Mouse (Mus musculus) left cerebral cortex, adult 9 months (tissue): ENCODE data around the gene Apba1.

ENCODE experiments used
- DNase-seq, 2 experiments: peaks; one replicate each; pipeline ENCODE4 v3.0.0; 2022; ENCODE audit warnings: low spot score in 2 of 2

Gene Apba1

DNA sequence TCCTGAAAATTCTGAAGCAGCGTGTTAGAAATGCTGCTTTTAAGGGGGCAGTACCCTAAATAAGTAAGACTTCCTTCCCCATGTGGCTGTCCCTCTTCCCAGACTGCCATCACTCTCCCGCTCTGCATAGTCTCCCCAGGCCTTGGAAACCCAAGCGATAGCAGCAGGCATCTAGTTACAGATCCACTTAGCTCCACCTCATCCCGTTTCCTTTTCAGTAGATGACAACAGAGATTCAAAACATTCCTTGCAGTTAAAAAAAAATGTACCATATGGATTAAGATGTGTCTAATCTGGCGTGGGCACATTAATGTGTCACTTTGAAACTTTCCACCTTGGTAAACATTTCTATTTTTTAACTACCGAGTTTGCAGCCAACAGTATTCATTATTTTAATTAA, 48.1 kb downstream of the Apba1 start:
- DNase-seq, result no peak

DNA sequence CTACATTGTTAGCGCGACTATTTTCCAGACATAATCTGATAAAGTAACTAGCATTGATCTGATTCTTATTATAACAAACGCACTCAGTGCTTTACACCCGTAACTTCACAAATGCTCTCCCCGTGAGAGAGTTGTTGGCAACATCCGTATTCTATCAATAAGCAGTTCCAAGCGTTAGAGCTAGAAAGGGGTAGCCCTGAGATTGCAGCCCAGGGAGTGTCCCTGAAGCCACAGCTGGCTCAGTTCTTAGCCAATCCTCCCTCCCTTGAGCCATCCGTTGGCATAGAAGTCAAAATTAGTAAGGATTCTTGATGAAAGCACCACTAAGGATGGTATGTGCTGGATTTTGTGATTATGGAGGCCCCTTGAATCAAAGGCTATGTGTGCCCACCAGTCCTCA, 48.7 kb downstream of the Apba1 start:
- DNase-seq, result no peak

DNA sequence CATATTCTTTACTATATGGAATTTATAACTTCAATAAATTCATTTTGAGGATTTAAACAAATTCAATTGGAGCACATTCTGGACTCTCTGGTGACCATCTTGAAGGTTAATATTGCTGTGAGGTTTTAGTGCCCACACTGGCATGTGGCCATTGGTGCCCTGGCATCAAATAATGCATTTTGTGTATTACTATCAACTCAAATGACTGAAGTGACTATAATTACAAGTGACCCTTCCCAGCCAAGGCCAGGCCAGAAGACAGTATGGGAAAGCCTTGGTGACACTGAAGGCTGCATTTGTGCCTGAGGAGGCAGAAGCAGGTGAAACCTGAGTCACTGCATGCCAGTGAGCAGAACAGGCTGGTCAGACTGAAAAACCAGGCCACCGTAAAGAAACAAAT, 50.5 kb downstream of the Apba1 start:
- no peak for DNase-seq

DNA sequence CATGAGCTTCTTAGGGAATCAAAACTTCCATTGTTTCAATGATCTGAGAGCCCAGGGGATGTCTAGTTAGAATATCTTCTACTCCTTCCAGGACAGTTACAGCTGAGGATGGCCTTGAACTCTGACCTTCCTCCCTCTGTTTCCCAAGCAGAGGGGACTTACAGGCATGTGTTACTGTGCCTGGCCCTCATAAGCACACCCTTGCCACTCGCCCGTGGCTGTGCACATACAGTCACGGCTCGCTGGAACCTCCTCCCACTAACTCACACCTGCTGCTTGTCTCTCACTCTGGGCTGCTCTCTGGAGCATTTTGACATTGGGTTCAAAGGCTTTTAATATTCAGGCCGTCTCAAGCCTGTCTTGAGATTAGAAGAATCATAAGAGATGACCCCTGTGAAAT, 51.8 kb downstream of the Apba1 start:
- DNase-seq, result no peak

DNA sequence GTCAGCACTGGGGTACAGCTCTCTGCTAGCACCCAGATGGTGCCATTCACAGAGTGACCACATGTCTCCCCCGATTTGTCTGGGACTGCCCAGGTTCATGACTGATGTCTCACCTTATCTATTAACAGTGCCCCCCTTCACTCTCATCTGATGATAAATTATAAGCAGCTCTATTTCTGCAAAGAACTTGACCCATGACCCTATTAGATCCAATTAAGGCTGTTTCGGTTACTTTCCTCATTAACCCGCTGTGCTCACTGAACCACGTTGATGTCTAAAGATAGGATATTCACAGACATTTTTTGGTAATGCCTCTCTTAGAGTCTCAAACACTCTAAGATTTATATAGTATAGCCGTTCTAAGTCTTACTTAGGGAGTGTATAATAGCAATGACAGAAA, 52.3 kb downstream of the Apba1 start:
- DNase-seq, result no peak

DNA sequence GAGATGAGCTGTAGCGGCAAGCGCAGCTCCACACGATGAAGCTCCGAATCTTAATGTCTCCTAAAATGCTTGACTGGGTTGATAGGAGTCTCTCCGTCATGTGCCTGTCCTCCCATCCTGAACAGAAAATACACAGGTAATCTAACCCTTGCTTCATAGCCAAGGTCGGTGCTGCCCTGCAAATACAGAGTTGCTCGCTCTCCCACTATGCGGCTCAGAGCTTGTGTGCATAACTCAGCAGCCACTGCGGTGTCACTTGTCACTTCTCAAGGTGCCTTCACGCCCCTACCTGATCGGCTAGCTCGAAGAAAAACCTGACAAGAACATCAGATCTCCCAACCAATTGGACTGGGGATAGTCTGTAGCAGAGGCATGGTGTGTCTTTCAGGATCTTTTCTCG, 58.1 kb downstream of the Apba1 start:
- no peak for DNase-seq

DNA sequence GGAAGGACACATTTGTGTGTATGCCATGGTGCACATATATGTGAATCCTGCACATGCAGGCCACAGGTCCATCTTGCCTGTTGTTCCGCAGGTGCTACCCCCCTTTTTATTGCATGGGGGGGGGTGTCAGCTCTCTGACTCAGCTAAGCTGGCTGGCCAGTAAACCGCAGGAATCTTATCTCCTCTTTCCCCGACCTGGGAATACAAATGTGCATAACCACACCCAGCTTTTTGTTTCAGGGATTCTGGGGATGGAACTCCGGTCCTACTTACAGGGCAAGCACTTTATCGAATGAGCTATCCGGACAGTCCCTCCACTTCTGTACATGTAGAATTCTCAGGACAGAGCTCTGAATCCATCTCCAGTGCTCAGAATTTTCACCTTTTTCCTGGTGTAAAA, 58.5 kb downstream of the Apba1 start:
- DNase-seq, result no peak

DNA sequence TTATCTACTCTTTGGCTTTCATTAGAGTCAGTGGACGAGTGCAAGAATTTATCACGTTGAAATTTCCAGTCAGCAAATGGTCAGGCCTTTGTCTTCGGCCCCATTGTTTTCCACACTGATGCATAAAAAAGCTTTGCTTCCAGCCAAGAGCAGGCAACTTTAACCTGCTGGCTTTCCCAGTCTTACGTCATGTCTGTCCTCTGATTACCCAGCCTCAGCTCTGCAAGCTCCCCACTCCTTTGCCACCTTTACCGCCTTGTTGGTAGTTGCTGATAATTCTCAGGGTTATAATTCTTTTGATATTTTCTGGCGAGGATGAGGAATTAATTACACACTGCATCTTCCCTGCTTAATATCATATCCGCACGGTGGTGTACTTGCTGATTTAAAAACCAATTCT, 61.2 kb downstream of the Apba1 start:
- DNase-seq, result no peak

DNA sequence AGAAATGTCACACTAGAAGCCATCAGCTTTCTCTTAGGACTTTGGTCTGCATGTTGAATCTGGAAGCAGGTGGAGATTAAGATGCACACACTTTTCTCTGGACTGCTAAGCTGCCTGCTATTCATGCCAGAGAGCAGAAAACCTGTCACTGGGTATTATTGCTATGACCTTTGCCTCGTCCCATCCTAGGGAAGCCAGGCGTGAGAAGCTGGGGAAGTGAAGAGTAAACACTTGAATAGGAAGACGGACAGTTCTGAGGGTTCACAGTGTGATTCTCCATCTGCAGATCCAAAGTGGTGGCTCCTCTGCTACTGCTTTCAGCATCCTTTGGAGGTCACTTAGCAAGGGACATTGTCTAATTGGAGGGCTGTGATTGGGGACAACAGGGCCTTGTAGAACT, 63.8 kb downstream of the Apba1 start:
- DNase-seq, result no peak

DNA sequence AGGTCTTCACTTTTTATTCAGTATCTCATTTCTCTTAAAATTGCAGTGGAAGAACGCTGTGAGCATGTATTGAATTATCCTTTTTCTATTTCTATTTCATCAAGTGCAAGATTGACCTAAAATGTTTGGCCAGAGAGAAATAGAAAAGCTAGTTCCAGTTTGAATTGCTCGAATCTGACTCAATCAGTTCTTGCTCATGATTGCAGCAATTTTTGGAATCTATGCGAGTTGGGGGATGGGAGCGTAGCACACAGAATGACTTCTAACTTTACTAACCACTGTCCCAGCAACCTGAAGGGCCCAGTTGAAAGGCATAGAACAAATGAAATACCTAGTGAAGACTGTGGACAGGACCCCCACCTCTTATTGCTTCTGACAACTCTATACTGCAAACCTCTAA, 64.8 kb downstream of the Apba1 start:
- DNase-seq, result no peak

DNA sequence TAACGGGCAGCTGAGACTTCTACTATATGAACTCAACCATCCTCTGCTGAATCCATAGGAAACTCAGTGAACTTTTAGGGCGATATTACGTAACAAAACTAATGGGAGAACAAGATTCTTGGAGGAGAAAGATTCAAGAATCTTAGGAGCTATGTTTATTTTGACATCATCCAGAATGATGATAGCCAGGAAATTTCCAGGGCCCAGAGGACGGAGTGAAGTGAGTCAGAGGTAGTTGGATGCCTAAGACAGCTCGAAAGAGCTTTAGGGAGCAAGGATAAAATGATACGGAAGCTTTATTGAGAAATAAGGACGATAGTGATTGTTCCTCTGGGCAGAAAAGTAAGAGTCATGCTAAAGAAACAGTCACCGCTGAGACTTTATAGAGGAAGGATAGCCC, 67.6 kb downstream of the Apba1 start:
- DNase-seq, result no peak

DNA sequence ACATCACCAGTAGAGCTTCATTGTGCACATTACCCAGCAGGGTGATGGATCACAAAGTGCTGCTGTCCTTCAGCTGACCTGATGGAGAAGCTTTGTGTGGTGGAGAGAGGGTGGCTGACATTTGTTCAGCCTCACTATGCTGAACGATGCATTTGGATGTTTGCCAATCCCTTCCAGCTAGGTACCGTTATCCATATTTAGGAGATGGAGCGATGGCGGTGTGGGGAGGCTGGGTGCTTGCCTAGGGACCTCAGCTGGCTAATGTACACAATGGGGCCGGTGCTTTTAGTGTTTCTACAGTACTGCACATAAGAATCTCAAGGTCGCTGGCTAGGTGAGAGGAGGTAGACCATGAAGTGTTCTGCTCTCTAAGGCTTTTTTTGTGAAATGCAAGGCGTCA, 72.1 kb downstream of the Apba1 start:
- no peak for DNase-seq

DNA sequence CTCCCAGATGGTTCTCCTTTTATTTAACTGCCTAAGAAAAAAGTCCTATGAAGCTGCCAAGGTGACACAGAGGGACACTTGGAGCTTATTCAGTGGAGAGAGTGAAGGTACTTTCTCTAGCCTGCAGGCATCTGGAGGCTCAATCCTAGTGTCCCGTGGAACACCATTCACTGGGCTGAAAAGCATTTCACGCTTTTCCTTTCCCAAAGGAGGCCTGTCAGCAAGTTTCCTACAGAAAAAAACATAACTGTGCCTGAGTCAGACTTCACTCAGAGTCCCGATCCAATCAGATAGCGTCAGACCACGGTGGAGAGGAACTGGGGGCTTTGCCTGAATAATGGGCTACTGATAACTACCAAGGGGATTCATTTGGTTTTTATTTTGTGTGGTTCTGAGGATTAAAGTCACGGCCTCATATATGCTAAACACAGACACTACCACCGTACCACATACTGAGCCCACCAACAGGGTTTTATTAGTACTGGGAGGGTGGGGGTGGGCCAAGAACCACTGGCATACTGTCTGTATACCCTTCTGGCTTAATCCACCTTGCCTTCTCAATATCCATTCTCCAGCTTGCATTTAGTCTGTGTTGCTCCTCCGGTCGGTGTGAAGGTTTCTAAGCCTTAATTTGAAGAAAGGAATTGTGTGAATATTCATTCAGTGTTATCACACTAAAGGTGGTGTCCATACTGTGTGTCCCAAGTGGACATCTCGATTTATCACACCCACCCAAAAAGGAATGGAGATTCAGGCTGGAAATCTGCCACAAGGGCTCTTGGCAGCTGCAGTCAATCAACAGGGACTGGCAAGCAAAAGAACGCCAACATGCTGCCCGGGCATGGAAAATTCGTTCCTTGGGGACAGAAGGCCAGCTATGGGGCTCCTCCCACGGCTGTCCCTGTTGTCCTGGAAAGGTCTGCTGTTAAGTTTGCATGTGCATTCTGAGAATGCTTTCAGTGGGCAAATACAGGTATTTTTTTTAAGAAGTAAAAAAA, 75.3 kb downstream of the Apba1 start:
- DNase-seq, result no peak

DNA sequence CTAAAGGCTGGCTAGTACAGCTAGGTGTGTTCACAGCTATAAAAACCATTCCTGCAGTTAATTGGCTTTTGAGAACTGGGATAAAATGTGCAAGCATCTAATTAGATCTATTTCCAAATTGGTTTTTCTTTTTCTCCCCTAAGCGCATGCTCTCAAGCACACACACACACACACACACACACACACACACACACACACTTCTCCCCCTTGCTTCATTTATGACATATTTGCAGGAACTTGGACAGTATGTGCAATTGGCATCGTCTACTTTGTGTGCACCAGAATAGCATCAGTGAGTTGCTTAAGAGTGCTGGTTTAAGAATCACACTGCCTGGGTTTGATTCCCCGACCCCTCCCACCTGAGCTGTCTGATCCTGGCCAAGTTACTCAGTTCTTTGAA, 76.0 kb downstream of the Apba1 start:
- DNase-seq, result peak in 1 of 2 experiments; percentile 26

DNA sequence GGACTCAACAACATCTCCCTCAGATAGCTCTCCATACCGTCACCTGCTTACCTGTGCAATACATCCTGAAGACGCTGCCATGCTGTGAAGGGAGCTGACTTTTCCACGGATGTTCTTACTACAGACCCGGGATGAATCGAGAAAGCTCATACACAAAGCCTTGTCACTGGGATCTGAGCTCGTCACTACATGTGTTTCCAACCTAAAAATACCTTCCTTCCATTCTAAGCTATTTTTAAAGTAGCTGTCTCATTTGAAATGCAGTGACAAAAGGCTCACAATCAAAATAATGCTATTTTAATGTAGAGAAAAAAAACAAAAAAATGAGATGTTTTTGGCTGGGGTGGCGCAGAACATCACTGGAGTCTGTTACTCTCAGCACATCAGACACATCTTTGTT, 97.1 kb downstream of the Apba1 start:
- no peak for DNase-seq

DNA sequence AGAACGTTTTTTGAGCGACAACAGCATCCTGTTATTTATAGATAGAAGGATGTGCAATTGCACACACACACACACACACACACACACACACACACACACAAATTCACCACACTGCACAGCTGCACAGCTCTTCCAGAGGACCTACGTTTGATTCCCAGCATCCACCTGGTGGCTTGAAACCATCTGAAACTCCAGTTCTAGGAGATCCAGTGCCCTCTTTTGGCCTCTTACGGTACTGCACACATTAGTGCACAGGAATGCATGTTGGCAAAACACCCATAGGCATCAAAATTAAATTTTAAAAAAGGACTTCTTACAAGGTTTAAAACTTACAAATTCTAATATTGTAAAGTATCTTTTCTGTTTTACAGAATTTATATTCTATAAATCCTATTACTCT, 99.4 kb downstream of the Apba1 start:
- DNase-seq, result no peak

DNA sequence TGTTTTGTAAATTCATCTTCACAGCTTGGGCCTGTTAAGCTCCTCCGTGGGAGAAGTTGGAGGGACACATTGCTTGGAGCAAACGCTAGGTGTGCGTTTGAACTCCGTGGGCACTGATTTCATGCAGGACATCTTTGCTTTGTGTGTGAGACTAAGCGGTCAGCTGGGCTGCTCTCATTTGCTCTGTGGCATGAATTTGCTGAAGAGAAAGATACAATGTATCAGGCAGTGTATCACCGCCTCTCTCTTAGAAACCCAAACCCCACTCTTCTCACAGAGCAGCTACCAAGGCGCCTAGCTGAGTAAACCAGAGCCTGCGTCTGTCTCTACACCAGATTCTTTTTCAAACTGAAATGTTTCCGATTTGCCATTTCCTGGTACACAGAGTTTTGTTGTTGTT, 100.1 kb downstream of the Apba1 start:
- no peak for DNase-seq

DNA sequence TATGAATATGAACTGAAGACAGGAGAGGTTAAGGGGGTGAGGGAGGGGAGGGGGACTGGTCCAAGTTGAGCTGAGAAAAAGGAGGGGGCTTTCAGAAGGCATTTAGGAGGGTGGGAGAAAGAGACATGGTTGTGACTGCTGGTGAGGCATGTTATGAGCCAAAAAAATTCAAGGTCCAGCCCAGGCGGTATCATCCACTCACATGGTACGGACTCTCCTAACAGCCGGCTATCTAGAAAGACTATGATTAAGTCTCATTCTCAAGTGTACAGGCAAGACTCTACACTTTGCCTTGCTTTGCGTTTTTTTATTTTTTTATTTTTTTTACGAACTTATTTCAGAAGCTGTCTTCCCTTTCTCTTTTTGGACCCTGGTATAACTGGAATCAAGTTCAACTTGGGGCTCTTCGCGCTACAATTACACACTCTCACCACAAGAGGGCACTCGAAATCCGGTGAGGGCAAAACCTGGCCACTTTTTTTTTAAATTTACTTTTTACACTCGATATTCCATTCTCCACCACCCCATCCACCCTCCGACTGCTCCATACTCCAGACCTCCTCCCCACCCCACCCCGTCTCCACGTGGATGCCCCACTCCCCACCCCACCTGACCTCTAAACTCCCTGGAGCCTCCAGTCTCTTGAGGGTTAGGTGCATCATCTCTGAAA, 101.6 kb downstream of the Apba1 start:
- peak in 1 of 2 experiments; percentile 53 for DNase-seq

DNA sequence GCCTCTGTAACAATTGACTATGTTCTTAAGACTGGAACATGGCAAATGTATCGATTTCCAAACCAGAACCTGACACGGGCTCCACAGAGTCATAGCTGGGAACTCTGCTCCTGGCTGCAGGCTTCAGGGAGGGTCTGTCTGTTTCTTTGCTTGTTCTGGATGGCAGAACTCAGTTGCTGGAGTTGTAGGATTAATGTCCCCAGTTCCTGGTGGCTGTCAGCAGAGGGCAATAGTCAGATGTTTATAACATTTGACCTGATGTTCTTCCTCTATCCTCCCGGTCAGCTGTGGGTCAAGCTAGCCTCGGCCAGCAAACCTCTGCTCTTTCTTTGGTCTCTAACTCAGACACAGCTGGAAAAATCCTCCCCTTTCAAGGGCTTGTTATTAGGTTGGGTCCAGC, 104.0 kb downstream of the Apba1 start:
- DNase-seq, result no peak

DNA sequence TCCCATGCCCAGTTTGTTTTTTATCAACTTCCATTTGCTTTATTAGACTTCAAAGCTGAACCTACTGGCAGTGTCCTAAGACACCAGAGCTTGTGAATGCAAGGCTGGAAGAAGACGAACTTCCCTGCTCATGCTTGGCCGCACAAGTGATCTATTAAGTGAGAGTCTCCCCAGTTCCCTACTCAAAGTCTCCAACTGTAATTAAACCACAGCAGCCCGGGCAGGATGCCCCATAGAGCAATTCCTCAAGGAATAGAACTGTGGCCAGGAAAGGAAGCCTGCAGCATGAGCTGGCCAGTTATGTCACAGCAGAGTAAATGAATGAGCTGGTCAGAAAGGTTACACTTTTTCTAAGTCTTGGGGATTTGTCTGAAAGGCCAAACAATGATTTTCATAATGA, 105.3 kb downstream of the Apba1 start:
- DNase-seq, result no peak

DNA sequence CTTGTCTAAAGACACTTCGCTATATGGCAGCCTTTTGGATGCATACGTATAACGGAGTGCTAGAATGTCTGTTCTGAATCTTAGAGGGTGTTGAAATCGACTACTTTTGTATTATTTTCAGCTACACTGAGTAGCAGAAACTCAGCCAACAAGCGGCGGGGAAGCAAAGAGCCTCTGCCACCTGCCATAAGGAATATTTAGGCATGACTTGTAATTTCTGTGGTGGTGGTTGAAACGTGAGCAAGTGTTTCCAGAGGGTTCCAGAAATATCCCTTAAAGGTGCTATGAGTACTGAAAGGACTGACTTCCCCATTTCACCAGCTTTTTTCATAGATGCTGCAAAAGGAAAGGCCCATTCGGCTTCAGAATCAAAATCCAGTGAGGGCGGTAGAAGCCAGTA, 107.4 kb downstream of the Apba1 start:
- peak in 1 of 2 experiments; percentile 61 for DNase-seq

DNA sequence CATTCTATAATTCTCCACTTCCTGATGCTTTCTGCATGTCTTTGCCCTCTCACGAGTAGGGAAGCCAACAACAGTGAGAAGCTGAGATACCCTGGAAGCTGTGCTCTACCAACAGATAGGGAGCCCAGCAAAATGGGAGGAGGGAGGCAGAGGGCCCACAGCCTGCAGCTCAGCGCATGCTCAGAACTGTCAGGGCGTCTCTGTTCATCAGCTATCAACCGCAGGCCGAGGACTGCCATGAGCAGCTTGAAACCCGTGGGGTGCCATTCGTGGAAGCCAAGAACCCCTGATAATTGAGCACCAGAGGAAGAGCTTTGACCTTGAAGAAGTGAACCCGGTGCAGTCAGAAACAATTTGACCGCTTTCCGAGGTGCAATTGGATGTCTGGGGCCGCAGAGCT, 108.4 kb downstream of the Apba1 start:
- DNase-seq, result no peak

DNA sequence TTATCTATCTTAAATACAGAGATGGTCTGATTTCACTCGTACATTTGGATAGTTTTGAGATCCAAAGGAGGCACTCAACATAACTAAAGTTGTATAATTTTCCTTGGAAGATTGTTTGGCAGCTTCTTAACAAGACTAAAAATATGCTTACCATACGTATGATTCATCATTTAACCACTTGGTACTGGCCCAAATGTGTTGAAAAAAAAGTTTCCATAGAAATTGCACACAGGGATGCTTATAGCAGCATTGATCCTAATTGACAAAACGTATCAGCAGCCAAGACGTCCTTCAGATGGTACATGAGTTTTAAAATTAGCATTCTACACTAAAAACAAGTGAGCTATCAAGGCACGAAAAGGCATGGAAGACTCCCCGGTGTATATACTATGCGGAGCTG, 108.9 kb downstream of the Apba1 start:
- DNase-seq, result peak in 1 of 2 experiments; percentile 38
